Comparison of ENCODE assay signal across 8 mouse cellular contexts in the genomic region with DNA sequence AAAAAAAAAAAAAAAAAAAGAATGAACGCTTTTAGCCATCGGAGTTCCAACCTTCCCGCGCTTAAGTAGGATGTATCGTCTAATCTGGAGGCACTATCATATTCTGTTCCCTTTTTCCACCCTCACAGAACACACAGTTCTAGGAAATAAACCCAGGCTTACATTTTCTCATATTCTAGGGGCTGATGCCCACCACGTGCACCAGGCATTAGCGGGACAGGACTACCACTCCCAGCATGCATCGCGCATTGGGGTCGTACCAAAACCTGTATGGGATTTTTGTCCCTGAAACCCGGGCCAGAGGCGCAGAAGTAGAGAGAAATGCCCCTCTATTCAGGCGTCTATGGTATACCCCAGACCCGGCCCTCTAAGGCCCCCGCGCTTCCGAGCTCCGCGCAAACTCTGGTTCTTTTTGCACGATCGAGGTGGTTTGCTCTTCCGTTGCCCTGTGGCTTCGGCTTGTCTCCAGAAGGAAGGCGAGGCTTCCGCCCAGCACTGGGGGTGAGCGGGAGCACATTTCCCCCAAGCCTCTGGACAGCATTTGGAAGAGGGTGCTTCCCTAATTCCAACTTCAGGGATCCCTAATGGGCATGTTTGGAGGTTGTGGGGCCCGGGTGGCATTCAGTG. TPM values are rescaled to one million over a fixed set of nuclear protein-coding genes. Genes with fewer than 3 reads are reported as not detected.
DNase-seq lines count a peak whose midpoint lies in the region; ATAC-seq and TF ChIP-seq lines count a peak whose summit lies in the region.

A gene (plus strand): TSS at position 301 of the 627 bp plus-strand sequence.

- H3K4me3 ChIP-seq in hindbrain, embryonic 10.5 days: peak within 1 kb of the TSS; percentile 59
- peak within 1 kb of the TSS; percentile 44 for H3K4me3 ChIP-seq in lung, postnatal 0 days (ENCODE audit: low read depth, low read length)

- WGBS in hindbrain, embryonic 10.5 days: 19% methylated on average over 27 of the region's 27 CpGs
- WGBS in lung, postnatal 0 days: 18% methylated on average over 27 of the region's 27 CpGs

- no peaks in the 10 kb centered on the region for H3K36me3 ChIP-seq in hindbrain, embryonic 10.5 days
- no peaks in the 10 kb centered on the region for H3K36me3 ChIP-seq in lung, postnatal 0 days (ENCODE audit: insufficient read depth, low read length)

- H3K9me3 ChIP-seq in hindbrain, embryonic 10.5 days: no peaks in the 10 kb centered on the region
- no peaks in the 10 kb centered on the region for H3K9me3 ChIP-seq in lung, postnatal 0 days (ENCODE audit: low read length)

- H3K9ac ChIP-seq in lung, postnatal 0 days (replicated peaks; ENCODE audit: low read depth): peak within 1 kb of the TSS; percentile 26; the same call in 1 of the 2 replicates

- DNase-seq in MN1 (ENCODE audit: low spot score): peak; percentile 93
- DNase-seq in cerebellum, adult 8-10 months: peak; percentile 67
- peak; percentile 86 for DNase-seq in hindbrain, embryonic 10.5 days (ENCODE audit: low spot score)
- peak; percentile 81 for DNase-seq in layer of hippocampus, adult 9-11 months
- peak; percentile 85 for DNase-seq in lung, postnatal 0 days (ENCODE audit: low spot score)
- peak; percentile 33 for DNase-seq in ovary, postnatal 14 days (ENCODE audit: low spot score)
- DNase-seq in thymus, postnatal 14 days: peak; percentile 87

- peak within 1 kb of the TSS; percentile 66 for H3K4me2 ChIP-seq in lung, postnatal 0 days (replicated peaks; ENCODE audit: low read depth, low read length)

- TF ChIP-seq CTCF in lung, postnatal 0 days (IDR thresholded peaks at IDR 0.05): no peak

- peaks cover 5% of the 10 kb centered on the region for H3K4me1 ChIP-seq in hindbrain, embryonic 10.5 days (replicated peaks)
- no peaks in the 10 kb centered on the region for H3K4me1 ChIP-seq in lung, postnatal 0 days (ENCODE audit: insufficient read depth, low read depth, low read length)

- ATAC-seq in frontal cortex, adult (ENCODE audit: low TSS enrichment): peak; percentile 80
- peak; percentile 84 for ATAC-seq in lung, postnatal 0 days

- TF ChIP-seq EP300 in lung, postnatal 0 days (IDR thresholded peaks at IDR 0.05): no peak

- no peaks in the 10 kb centered on the region for H3K27me3 ChIP-seq in hindbrain, embryonic 10.5 days (ENCODE audit: insufficient read depth, poor library complexity, severe bottlenecking)
- no peaks in the 10 kb centered on the region for H3K27me3 ChIP-seq in lung, postnatal 0 days (replicated peaks; ENCODE audit: insufficient read depth, low read length)

- H3K27ac ChIP-seq in hindbrain, embryonic 10.5 days: peak within 1 kb of the TSS; percentile 78
- H3K27ac ChIP-seq in lung, postnatal 0 days (ENCODE audit: low read length): peak within 1 kb of the TSS; percentile 26; the same call in 1 of the 2 replicates

RNA-seq across cellular contexts. Expression of the gene that starts here (rescaled TPM):
- polyA plus RNA-seq in hindbrain, embryonic 10.5 days (2016; fragmentation: Nextera tagmentation; extraction: Ambion mirVana): 261 and 307 TPM in 2 replicates
- 78.4 and 83.5 TPM in 2 replicates for polyA plus RNA-seq in lung, postnatal 0 days (2015; fragmentation: Nextera tagmentation; extraction: Ambion mirVana)

Comparison
In these comparisons a context has a peak if more than half of its experiments do, and no peak if none do; other contexts are left out.
1. Peak in every context shown above with its lines: DNase-seq, ATAC-seq, H3K4me3 ChIP-seq and H3K27ac ChIP-seq.
2. DNase-seq: peak in every context shown above with its lines; median percentile 93 in MN1; 87 in thymus, postnatal 14 days; 86 in hindbrain, embryonic 10.5 days; 85 in lung, postnatal 0 days; 81 in layer of hippocampus, adult 9-11 months; 67 in cerebellum, adult 8-10 months; 33 in ovary, postnatal 14 days.